Mouse (Mus musculus) kidney, postnatal 0 days (tissue): ENCODE measurements around the gene Vps35. TPM values are rescaled to one million over a fixed set of nuclear protein-coding genes. Genes with fewer than 3 reads are reported as not detected.

ENCODE experiments used
- ATAC-seq: fragments of 200-750 bp; cut with Nextera tagmentation; replicated peaks from 2 replicates; pipeline ENCODE4 v1.8.0; 2017; ENCODE audit warnings: low read depth, moderate number of reproducible peaks, moderate TSS enrichment, moderate library complexity; ENCODE audit not compliant: low FRiP score
- DNase-seq: peaks from one replicate; pipeline ENCODE4 v3.0.0-alpha.2; 2016; ENCODE audit warnings: low spot score
- H3K27ac ChIP-seq: fragments of 300-500 bp; sonication (generic); 2 replicates; pipeline ENCODE4 v1.5.1; 2014; ENCODE audit warnings: mild to moderate bottlenecking
- H3K27me3 ChIP-seq: fragments of 300-500 bp; sonication (generic); 2 replicates; pipeline ENCODE4 v1.6.1; 2014; ENCODE audit warnings: low read length, mixed read lengths; ENCODE audit not compliant: insufficient read depth
- H3K36me3 ChIP-seq: fragments of 300-500 bp; sonication (generic); 2 replicates; pipeline ENCODE4 v1.6.1; 2014; ENCODE audit warnings: low read length, mixed read lengths; ENCODE audit not compliant: insufficient read depth
- H3K4me1 ChIP-seq: fragments of 300-500 bp; sonication (generic); replicated peaks from 2 replicates; pipeline ENCODE4 v1.6.1; 2014; ENCODE audit warnings: antibody characterized with exemption, low read length, mixed read lengths; ENCODE audit not compliant: insufficient read depth
- H3K4me2 ChIP-seq: fragments of 300-500 bp; sonication (generic); 2 replicates; pipeline ENCODE4 v1.6.1; 2014; ENCODE audit warnings: mild to moderate bottlenecking, low read length, moderate library complexity, mixed read lengths
- H3K4me3 ChIP-seq: fragments of 300-500 bp; sonication (generic); replicated peaks from 2 replicates; pipeline ENCODE4 v1.5.1; 2014; ENCODE audit warnings: low read depth, low read length
- H3K9ac ChIP-seq: fragments of 300-500 bp; sonication (generic); 2 replicates; pipeline ENCODE4 v1.6.1; 2014; ENCODE audit warnings: low read depth, low read length
- H3K9me3 ChIP-seq: fragments of 300-500 bp; sonication (generic); replicated peaks from 2 replicates; pipeline ENCODE4 v1.6.1; 2016; ENCODE audit warnings: low read length, inconsistent platforms, mixed read lengths
- CTCF ChIP-seq: IDR thresholded peaks from 2 replicates; pipeline ENCODE4 v1.5.1; 2016; ENCODE audit warnings: antibody characterized with exemption, low read depth, mild to moderate bottlenecking, moderate library complexity
- WGBS: fragments of 180-500 bp; shearing (Covaris S2); extraction: QIAGEN DNeasy Blood & Tissue Kit; methylation state at CpG from one replicate; pipeline ENCODE4 v1.1.7; 2014; 5-methylcytosine and 5-hydroxymethylcytosine counted together
- polyA plus RNA-seq: library from polyadenylated mRNA; unstranded; fragments of >200 nt; fragmentation: Nextera tagmentation; extraction: Ambion mirVana; gene quantifications from 2 replicates; pipeline ENCODE4 v1.2.1, GENCODE M21; 2015

The Vps35 gene
- polyA plus RNA-seq, 1 experiment from 2014 or later, result 128 TPM

DNA sequence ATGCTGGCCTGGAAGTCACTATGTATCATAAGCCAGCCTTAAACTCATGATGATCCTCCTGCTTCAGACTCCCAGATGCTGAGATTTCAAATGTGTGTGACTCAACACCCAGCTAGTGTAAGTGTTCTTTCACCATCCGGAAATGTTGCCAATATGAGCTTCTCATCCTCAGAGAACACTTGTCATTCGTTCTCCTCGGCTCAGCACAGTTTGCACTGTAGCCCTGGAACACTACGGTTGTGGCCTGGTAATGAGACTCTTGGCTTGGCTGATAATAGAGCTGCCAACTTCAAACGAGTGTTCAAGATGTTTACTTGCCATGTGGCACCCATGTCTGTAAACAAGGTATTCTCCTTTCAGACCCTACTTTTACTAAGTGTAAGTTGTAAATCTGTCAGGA lies 3.9 kb upstream of the Vps35 start:
- Histone ChIP-seq H3K4me3 (no peak overlapping the region), H3K9me3 (no peaks in the 10 kb centered on the region), H3K4me1 (peaks cover 7% of the 10 kb centered on the region; the same call in 1 of the 2 replicates), H3K4me2 (no peak overlapping the region), H3K9ac (no peak overlapping the region), H3K27me3 (no peaks in the 10 kb centered on the region), H3K27ac (no peak overlapping the region), H3K36me3 (peaks cover 25% of the 10 kb centered on the region; the same call in 1 of the 2 replicates)
- DNase-seq, result no peak
- TF ChIP-seq CTCF, result no peak
- ATAC-seq, result no peak
- WGBS, result 84% methylated on average over 5 of the region's 5 CpGs

GRCm38 (mm10) chr8:85302931-85303330 lies 3.3 kb upstream of the Vps35 start:
- DNase-seq (no peak), ATAC-seq (no peak)
- H3K4me2 ChIP-seq, result no peak overlapping the region
- H3K36me3 ChIP-seq, result peaks cover 23% of the 10 kb centered on the region; the same call in 1 of the 2 replicates
- no peak overlapping the region for H3K4me3 ChIP-seq
- no peak for TF ChIP-seq CTCF
- H3K9me3 ChIP-seq, result no peaks in the 10 kb centered on the region
- no peak overlapping the region for H3K9ac ChIP-seq
- no peaks in the 10 kb centered on the region for H3K27me3 ChIP-seq
- peaks cover 9% of the 10 kb centered on the region; the same call in 1 of the 2 replicates for H3K4me1 ChIP-seq
- no peak overlapping the region for H3K27ac ChIP-seq
- WGBS, result 80% methylated on average over 3 of the region's 3 CpGs

DNA sequence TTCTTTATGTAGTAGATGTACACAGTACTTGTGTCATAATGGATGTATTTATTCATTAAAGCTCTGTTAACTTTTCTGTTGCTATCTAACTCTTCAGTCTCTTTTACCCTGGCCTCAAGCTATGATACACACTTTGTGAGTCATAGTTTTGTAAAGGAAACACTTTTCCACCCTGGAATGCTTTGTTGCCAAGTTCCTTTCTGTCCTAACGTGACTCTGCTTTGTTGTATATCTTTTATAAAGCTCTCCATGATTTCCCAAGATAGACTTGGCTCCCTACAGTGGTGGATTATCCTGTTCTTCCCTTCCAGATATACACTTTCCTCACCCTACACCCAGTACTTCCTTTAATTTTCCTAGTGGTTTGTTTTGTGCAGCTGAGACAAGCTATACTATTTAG lies 2.3 kb upstream of the Vps35 start:
- Histone ChIP-seq H3K36me3 (peaks cover 15% of the 10 kb centered on the region; the same call in 1 of the 2 replicates), H3K4me3 (no peak overlapping the region), H3K9ac (no peak overlapping the region), H3K9me3 (no peaks in the 10 kb centered on the region), H3K27me3 (no peaks in the 10 kb centered on the region), H3K27ac (no peak overlapping the region), H3K4me1 (peaks cover 13% of the 10 kb centered on the region; the same call in 1 of the 2 replicates), H3K4me2 (no peak overlapping the region)
- 53% methylated on average over 1 of the region's 1 CpGs for WGBS
- no peak for TF ChIP-seq CTCF
- no peak for ATAC-seq
- DNase-seq, result no peak

GRCm38 (mm10) chr8:85298600-85299433 lies 785 bp downstream of the Vps35 start:
- DNase-seq (peak; percentile 19), ATAC-seq (no peak; the same call in 1 of the 2 replicates)
- peak overlapping the region; percentile 97 for H3K27ac ChIP-seq
- peaks cover 7% of the 10 kb centered on the region for H3K36me3 ChIP-seq
- no peak for TF ChIP-seq CTCF
- peak overlapping the region; percentile 93 for H3K4me2 ChIP-seq
- H3K4me3 ChIP-seq, result peak overlapping the region; percentile 96
- no peaks in the 10 kb centered on the region for H3K9me3 ChIP-seq
- WGBS, result under 1% methylated on average over 53 of the region's 53 CpGs
- no peaks in the 10 kb centered on the region for H3K27me3 ChIP-seq
- H3K4me1 ChIP-seq, result peaks cover 13% of the 10 kb centered on the region; the same call in 1 of the 2 replicates
- peak overlapping the region; percentile 94 for H3K9ac ChIP-seq

- WGBS, result 91% methylated on average over 1 of the region's 1 CpGs
- H3K36me3 ChIP-seq, result peaks cover 42% of the 10 kb centered on the region
- no peaks in the 10 kb centered on the region for H3K27me3 ChIP-seq
Measured at GRCm38 (mm10) chr8:85286846-85287245, 12.8 kb downstream of the Vps35 start.

DNA sequence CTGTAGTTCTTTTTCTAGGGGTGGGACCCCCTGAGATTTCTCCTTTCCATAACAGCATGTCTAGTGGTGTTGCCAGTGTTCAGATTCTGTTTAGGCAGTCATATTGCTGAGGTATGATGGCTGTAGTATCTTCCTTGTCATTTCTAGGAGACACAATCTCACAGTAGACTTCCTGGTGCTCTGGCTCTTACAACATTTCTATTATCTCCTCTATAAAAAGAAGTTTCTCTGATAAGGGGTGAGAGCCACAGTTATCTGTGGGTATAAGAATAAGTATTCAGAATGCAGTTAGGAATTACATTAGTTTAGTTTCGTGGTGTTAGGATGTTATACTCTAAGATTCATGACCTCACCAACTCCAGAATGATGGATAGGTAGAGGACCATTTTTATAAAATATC lies 72.3 kb downstream of the Vps35 start:
- Histone ChIP-seq H3K9me3 (no peaks in the 10 kb centered on the region), H3K27me3 (no peaks in the 10 kb centered on the region), H3K4me1 (no peaks in the 10 kb centered on the region), H3K4me2 (no peak overlapping the region), H3K4me3 (no peak overlapping the region), H3K27ac (no peak overlapping the region), H3K9ac (no peak overlapping the region), H3K36me3 (no peaks in the 10 kb centered on the region)
- 76% methylated on average over 1 of the region's 1 CpGs for WGBS
- ATAC-seq (no peak), DNase-seq (no peak)
- TF ChIP-seq CTCF, result no peak

More at GRCm38 (mm10) chr8:85286846-85287245, 12.8 kb downstream of the Vps35 start:
- Histone ChIP-seq H3K27ac (no peak overlapping the region), H3K4me2 (no peak overlapping the region), H3K4me3 (no peak overlapping the region), H3K9me3 (no peaks in the 10 kb centered on the region), H3K4me1 (no peaks in the 10 kb centered on the region), H3K9ac (no peak overlapping the region)
- no peak for TF ChIP-seq CTCF
- DNase-seq, result no peak
- no peak for ATAC-seq
